Mouse (Mus musculus) forebrain, embryonic 16.5 days (tissue): ENCODE measurements around the gene Gm10197. TPM values are rescaled to one million over a fixed set of nuclear protein-coding genes. Genes with fewer than 3 reads are reported as not detected.

ENCODE experiments used
- ATAC-seq: fragments of 200-750 bp; cut with Nextera tagmentation; 2 replicates; pipeline ENCODE4 v1.8.0; 2017; ENCODE audit warnings: mild to moderate bottlenecking, moderate library complexity
- H3K27ac ChIP-seq: fragments of 300-500 bp; sonication (generic); 2 replicates; pipeline ENCODE4 v1.5.1; 2014; ENCODE audit warnings: low read length, control low read depth
- H3K27me3 ChIP-seq: fragments of 300-500 bp; sonication (generic); replicated peaks from 2 replicates; pipeline ENCODE4 v1.6.1; 2014; ENCODE audit warnings: low read length; ENCODE audit not compliant: control insufficient read depth, insufficient read depth
- H3K36me3 ChIP-seq: fragments of 300-500 bp; sonication (generic); 2 replicates; pipeline ENCODE4 v1.6.1; 2014; ENCODE audit not compliant: control insufficient read depth, insufficient read depth
- H3K4me1 ChIP-seq: fragments of 300-500 bp; sonication (generic); replicated peaks from 2 replicates; pipeline ENCODE4 v1.6.1; 2014; ENCODE audit warnings: low read length; ENCODE audit not compliant: control insufficient read depth, insufficient read depth
- H3K4me2 ChIP-seq: fragments of 300-500 bp; sonication (generic); 2 replicates; pipeline ENCODE4 v1.6.1; 2014; ENCODE audit warnings: mild to moderate bottlenecking, low read length, control low read depth
- H3K4me3 ChIP-seq: fragments of 300-500 bp; sonication (generic); replicated peaks from 2 replicates; pipeline ENCODE4 v1.5.1; 2014; ENCODE audit warnings: mild to moderate bottlenecking, low read length, control low read depth
- H3K9ac ChIP-seq: fragments of 300-500 bp; sonication (generic); replicated peaks from 2 replicates; pipeline ENCODE4 v1.6.1; 2014; ENCODE audit warnings: low read depth, low read length, control low read depth
- H3K9me3 ChIP-seq: fragments of 300-500 bp; sonication (generic); 2 replicates; pipeline ENCODE4 v1.6.1; 2016; ENCODE audit warnings: low read length; ENCODE audit not compliant: control insufficient read depth
- WGBS: fragments of 180-500 bp; shearing (Covaris S2); extraction: QIAGEN DNeasy Blood & Tissue Kit; methylation state at CpG from one replicate; pipeline ENCODE4 v1.1.7; 2014; 5-methylcytosine and 5-hydroxymethylcytosine counted together
- polyA plus RNA-seq: library from polyadenylated mRNA; unstranded; fragments of >200 nt; fragmentation: Nextera tagmentation; extraction: Ambion mirVana; gene quantifications from 2 replicates; pipeline ENCODE4 v1.2.1, GENCODE M21; 2015

Gene Gm10197
- polyA plus RNA-seq, 1 experiment from 2014 or later: not detected

DNA sequence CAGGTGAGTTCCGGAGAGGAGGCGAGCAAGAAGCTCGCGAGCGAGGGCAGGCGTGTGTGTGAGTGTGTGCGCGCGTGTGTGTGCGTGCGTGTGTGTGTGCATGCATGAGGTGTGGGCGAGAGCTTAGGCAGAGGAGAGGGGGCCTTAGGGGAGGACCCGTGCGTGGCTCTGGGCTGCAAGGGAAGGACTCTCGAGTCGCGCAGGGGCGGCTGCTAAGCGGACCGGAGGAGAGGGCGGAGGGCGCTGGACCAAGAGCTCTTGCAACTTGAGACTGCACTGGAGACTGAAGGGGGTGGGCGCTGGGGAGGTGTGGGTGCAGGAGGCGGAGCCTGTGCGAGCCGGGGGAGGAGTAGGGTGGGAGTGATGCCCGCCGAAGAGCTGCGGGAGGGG, 41.6 kb downstream of the Gm10197 start:
- H3K4me3 ChIP-seq: peak overlapping the region; percentile 82
- H3K36me3 ChIP-seq: peaks cover 6% of the 10 kb centered on the region
- H3K4me1 ChIP-seq: peaks cover 27% of the 10 kb centered on the region
- H3K9me3 ChIP-seq: no peaks in the 10 kb centered on the region
- peak overlapping the region; percentile 70 for H3K9ac ChIP-seq
- 0% methylated on average over 29 of the region's 29 CpGs for WGBS
- H3K4me2 ChIP-seq: peak overlapping the region; percentile 90
- no peaks in the 10 kb centered on the region for H3K27me3 ChIP-seq
- peak; percentile 58 for ATAC-seq
- H3K27ac ChIP-seq: peak overlapping the region; percentile 63

DNA sequence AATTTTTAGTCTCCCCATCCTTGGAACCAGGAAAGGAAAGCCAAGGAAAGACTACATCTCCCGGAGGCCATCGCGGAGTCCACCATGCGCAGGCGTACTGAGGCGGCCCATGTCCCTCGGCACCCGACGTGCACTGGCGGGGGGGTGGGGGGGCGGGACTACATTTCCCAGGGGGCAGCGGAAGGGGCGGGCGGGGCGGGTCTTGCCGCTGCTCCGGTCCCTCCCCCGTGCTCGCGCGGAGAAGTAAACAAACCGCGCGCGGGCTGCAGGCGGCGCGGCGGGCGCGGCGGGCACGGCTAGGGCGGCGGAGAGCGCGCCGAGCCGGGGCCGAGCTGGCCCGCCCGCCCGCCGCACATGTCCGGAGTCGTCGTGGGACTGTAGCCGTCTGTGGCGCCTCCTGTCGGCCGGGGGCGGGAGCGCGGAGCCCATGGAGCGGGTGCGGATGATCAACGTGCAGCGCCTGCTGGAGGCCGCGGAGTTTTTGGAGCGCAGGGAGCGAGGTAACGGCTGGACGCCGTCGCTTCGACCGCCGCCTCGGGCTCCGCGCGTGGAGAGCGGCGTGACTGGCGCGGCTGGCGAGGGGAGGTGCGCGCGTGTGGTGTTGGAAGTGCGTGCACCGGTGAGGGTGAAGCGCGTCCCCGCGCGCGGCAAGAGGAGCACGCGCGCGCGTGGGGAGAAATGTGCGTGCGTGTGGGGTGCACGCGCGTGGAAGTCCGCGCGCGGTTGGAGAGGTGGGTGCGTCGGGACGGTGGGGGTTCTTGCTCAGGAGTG, 42.2 kb downstream of the Gm10197 start:
- H3K9ac ChIP-seq: peak overlapping the region; percentile 70
- peaks cover 26% of the 10 kb centered on the region for H3K4me1 ChIP-seq
- H3K4me3 ChIP-seq: peak overlapping the region; percentile 82
- 0% methylated on average over 86 of the region's 106 CpGs for WGBS
- H3K4me2 ChIP-seq: peak overlapping the region; percentile 90
- peak; percentile 86 for ATAC-seq
- H3K9me3 ChIP-seq: no peaks in the 10 kb centered on the region
- peak overlapping the region; percentile 63 for H3K27ac ChIP-seq
- no peaks in the 10 kb centered on the region for H3K27me3 ChIP-seq
- H3K36me3 ChIP-seq: peaks cover 6% of the 10 kb centered on the region

DNA sequence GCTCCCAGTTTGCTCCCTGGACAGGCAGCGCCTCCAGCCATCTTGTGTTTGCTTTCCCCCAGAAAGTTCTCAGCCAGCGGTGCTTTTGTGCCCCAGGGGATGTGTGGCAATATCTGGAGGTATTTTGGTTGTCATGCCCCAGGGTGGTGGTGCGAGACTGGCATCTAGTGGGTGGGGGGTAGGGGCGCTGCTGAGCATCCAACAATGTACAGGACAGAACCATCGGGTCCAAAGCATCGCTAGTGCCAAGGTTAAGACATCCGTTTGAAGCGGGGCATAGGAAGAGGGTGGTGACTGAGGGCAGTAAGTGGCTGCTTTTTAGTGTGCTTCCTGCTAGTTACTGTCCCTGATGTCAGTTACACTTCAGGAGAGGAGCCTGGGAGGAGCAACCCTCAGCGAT, 43.5 kb downstream of the Gm10197 start:
- 67% methylated on average over 9 of the region's 9 CpGs for WGBS
- Histone ChIP-seq H3K4me1 (peaks cover 26% of the 10 kb centered on the region), H3K4me2 (no peak overlapping the region), H3K27me3 (no peaks in the 10 kb centered on the region), H3K9ac (no peak overlapping the region), H3K27ac (no peak overlapping the region), H3K9me3 (no peaks in the 10 kb centered on the region), H3K4me3 (no peak overlapping the region), H3K36me3 (peaks cover 6% of the 10 kb centered on the region)
- ATAC-seq: no peak

GRCm38 (mm10) chr19:53325578-53326295, 45.8 kb downstream of the Gm10197 start:
- no peak for ATAC-seq
- peak overlapping the region; percentile 56 for H3K4me2 ChIP-seq
- 8% methylated on average over 27 of the region's 27 CpGs for WGBS
- no peaks in the 10 kb centered on the region for H3K36me3 ChIP-seq
- no peaks in the 10 kb centered on the region for H3K9me3 ChIP-seq
- H3K4me1 ChIP-seq: peaks cover 26% of the 10 kb centered on the region
- 0 out of 2 replicates have a peak overlapping the region, but pooled peaks have one; percentile 31 for H3K27ac ChIP-seq
- peak overlapping the region; percentile 36 for H3K4me3 ChIP-seq
- no peaks in the 10 kb centered on the region for H3K27me3 ChIP-seq
- peak overlapping the region; percentile 49 for H3K9ac ChIP-seq

GRCm38 (mm10) chr19:53324866-53325265, 46.7 kb downstream of the Gm10197 start:
- H3K4me3 ChIP-seq: no peak overlapping the region
- peaks cover 19% of the 10 kb centered on the region for H3K4me1 ChIP-seq
- no peaks in the 10 kb centered on the region for H3K27me3 ChIP-seq
- no peaks in the 10 kb centered on the region for H3K9me3 ChIP-seq
- H3K4me2 ChIP-seq: no peak overlapping the region
- no peak overlapping the region for H3K9ac ChIP-seq
- no peaks in the 10 kb centered on the region for H3K36me3 ChIP-seq
- no peak for ATAC-seq
- no peak overlapping the region for H3K27ac ChIP-seq
- 43% methylated on average over 6 of the region's 6 CpGs for whole genome bisulfite sequencing

GRCm38 (mm10) chr19:53322438-53323048, 49.0 kb downstream of the Gm10197 start:
- no peak overlapping the region for H3K27ac ChIP-seq
- no peaks in the 10 kb centered on the region for H3K27me3 ChIP-seq
- no peak overlapping the region for H3K9ac ChIP-seq
- H3K4me2 ChIP-seq: no peak overlapping the region
- ATAC-seq: no peak
- WGBS: 91% methylated on average over 12 of the region's 12 CpGs
- peaks cover 16% of the 10 kb centered on the region for H3K4me1 ChIP-seq
- H3K9me3 ChIP-seq: no peaks in the 10 kb centered on the region
- H3K4me3 ChIP-seq: no peak overlapping the region
- no peaks in the 10 kb centered on the region for H3K36me3 ChIP-seq

Other genes starting within 250 kb of the Gm10197 start
- 30.6 and 36.6 TPM in 2 replicates for gene Add3, start 231.3 kb downstream of the Gm10197 start, polyA plus RNA-seq
- 46.7 and 61.4 TPM in 2 replicates for gene Mxi1, start 61.2 kb downstream of the Gm10197 start, polyA plus RNA-seq
- 33.2 and 39.6 TPM in 2 replicates for gene Smndc1, start 18.8 kb upstream of the Gm10197 start, polyA plus RNA-seq
- gene Dusp5, start 157.3 kb upstream of the Gm10197 start, polyA plus RNA-seq: 2.4 and 3.9 TPM in 2 replicates
- 266 and 275 TPM in 2 replicates for gene Nutf2-ps1, start 217.3 kb upstream of the Gm10197 start, polyA plus RNA-seq
- gene Smc3, start 228.6 kb upstream of the Gm10197 start, polyA plus RNA-seq: 70.4 and 79.2 TPM in 2 replicates